Mouse (Mus musculus) frontal cortex, postnatal 14 days (tissue): ENCODE measurements around the gene Klra10.
"Not testable (repeated sequence)": the region's sequence is repeated elsewhere in the genome, so short reads cannot be mapped to it uniquely, and the experiment has no call there.

Experiments
- DNase-seq, 2 experiments: peaks; one replicate each; pipeline ENCODE4 v3.0.0; 2022; ENCODE audit warnings: low spot score in 2 of 2

Klra10 gene

GRCm38 (mm10) chr6:130281828-130282227 lies at the start of gene Klra10:
TSS of gene Klra10 (minus strand) at chr6:130281928.
- DNase-seq: not testable (repeated sequence)

- no peak for DNase-seq
Measured at GRCm38 (mm10) chr6:130287984-130288649, 6.4 kb upstream of the Klra10 start.

GRCm38 (mm10) chr6:130255326-130255725 lies 26.4 kb downstream of the Klra10 start:
- no peak for DNase-seq

- DNase-seq: no peak
Measured at GRCm38 (mm10) chr6:130237536-130237935, 44.2 kb downstream of the Klra10 start.

GRCm38 (mm10) chr6:130236635-130237034 lies 45.1 kb downstream of the Klra10 start:
- no peak for DNase-seq

GRCm38 (mm10) chr6:130233222-130233621 lies 48.5 kb downstream of the Klra10 start, which contains the start of gene Klra7:
TSS of gene Klra7 (minus strand) at chr6:130233322.
- DNase-seq: no peak
